Mouse (Mus musculus) fibroblast of lung, adult 2 months (primary cell): Measurements from ENCODE around the gene Axin2.
"Not testable (repeated sequence)": the region's sequence is repeated elsewhere in the genome, so short reads cannot be mapped to it uniquely, and the experiment has no call there.

ENCODE experiments used
- DNase-seq: peaks from one replicate; pipeline ENCODE4 v3.0.0-alpha.2; 2011; ENCODE audit warnings: low read depth

Axin2 gene

GRCm38 (mm10) chr11:108920158-108920635, at the start of gene Axin2:
Gene Axin2, plus strand, starts transcription at chr11:108920349.
- peak; percentile 56 for DNase-seq

- DNase-seq = not testable (repeated sequence)
Observed at GRCm38 (mm10) chr11:108871284-108871683, 48.9 kb upstream of the Axin2 start.

- DNase-seq = no peak
Observed at GRCm38 (mm10) chr11:108871748-108872147, 48.4 kb upstream of the Axin2 start.

GRCm38 (mm10) chr11:108876633-108877205, 43.4 kb upstream of the Axin2 start:
- no peak for DNase-seq

- DNase-seq = no peak
Observed at GRCm38 (mm10) chr11:108877520-108877919, 42.6 kb upstream of the Axin2 start.

- DNase-seq = no peak
Observed at GRCm38 (mm10) chr11:108880546-108880945, 39.6 kb upstream of the Axin2 start.

- no peak for DNase-seq
Observed at GRCm38 (mm10) chr11:108881662-108882061, 38.5 kb upstream of the Axin2 start.

- DNase-seq = no peak
Observed at GRCm38 (mm10) chr11:108885276-108885896, 34.8 kb upstream of the Axin2 start.

- no peak for DNase-seq
Observed at GRCm38 (mm10) chr11:108886060-108886459, 34.1 kb upstream of the Axin2 start.

GRCm38 (mm10) chr11:108889121-108889520, 31.0 kb upstream of the Axin2 start:
- DNase-seq = no peak

- no peak for DNase-seq
Observed at GRCm38 (mm10) chr11:108890544-108890943, 29.6 kb upstream of the Axin2 start.

- no peak for DNase-seq
Observed at GRCm38 (mm10) chr11:108891111-108891870, 28.9 kb upstream of the Axin2 start.

GRCm38 (mm10) chr11:108891871-108892380, 28.2 kb upstream of the Axin2 start:
- no peak for DNase-seq

- DNase-seq = no peak
Observed at GRCm38 (mm10) chr11:108892406-108892805, 27.7 kb upstream of the Axin2 start.

GRCm38 (mm10) chr11:108893232-108893790, 26.8 kb upstream of the Axin2 start:
- no peak for DNase-seq

- DNase-seq = no peak
Observed at GRCm38 (mm10) chr11:108893855-108894510, 26.2 kb upstream of the Axin2 start.

- no peak for DNase-seq
Observed at GRCm38 (mm10) chr11:108897034-108897433, 23.1 kb upstream of the Axin2 start.

- no peak for DNase-seq
Observed at GRCm38 (mm10) chr11:108898063-108898462, 22.1 kb upstream of the Axin2 start.

- DNase-seq = no peak
Observed at GRCm38 (mm10) chr11:108898483-108898882, 21.7 kb upstream of the Axin2 start.

GRCm38 (mm10) chr11:108900718-108901488, 19.2 kb upstream of the Axin2 start:
- DNase-seq = no peak

- no peak for DNase-seq
Observed at GRCm38 (mm10) chr11:108901670-108902069, 18.5 kb upstream of the Axin2 start.
